Mouse (Mus musculus): Measurements from ENCODE around the gene Pdgfa. TPM values are rescaled to one million over a fixed set of nuclear protein-coding genes. Genes with fewer than 3 reads are reported as not detected.

The Pdgfa gene
- polyA plus RNA-seq, 1 experiment, result 6.9 TPM

Other genes with a start within 250 kb of the Pdgfa start
- 19.0 and 33.0 TPM in 2 replicates for gene Fam20c, start 242.9 kb downstream of the Pdgfa start, polyA plus RNA-seq (2012; ENCODE audit: insufficient read depth, insufficient read length, missing spikeins)
- gene Gm5294, start 177.3 kb downstream of the Pdgfa start, polyA plus RNA-seq (2012; ENCODE audit: insufficient read depth, insufficient read length, missing spikeins), result not detected in 2 replicates
- 1.0 and 2.3 TPM in 2 replicates for gene Prkar1b, start 152.6 kb upstream of the Pdgfa start, polyA plus RNA-seq (2012; ENCODE audit: insufficient read depth, insufficient read length, missing spikeins)
- gene Dnaaf5, start 152.9 kb upstream of the Pdgfa start, polyA plus RNA-seq (2012; ENCODE audit: insufficient read depth, insufficient read length, missing spikeins), result 7.9 and 8.2 TPM in 2 replicates
- gene Sun1, start 203.3 kb upstream of the Pdgfa start, polyA plus RNA-seq (2012; ENCODE audit: insufficient read depth, insufficient read length, missing spikeins), result 19.0 and 20.1 TPM in 2 replicates

All from brown adipose tissue, adult 24 weeks (tissue).